Mouse (Mus musculus) thymus, postnatal 10 days (tissue): ENCODE results near the gene Dock1.

ENCODE experiments used
- DNase-seq, 2 experiments: peaks; one replicate each; pipeline ENCODE4 v3.0.0; 2021; ENCODE audit warnings: low spot score in 2 of 2

Dock1 gene

GRCm38 (mm10) chr7:134670312-134671002 lies at the start of gene Dock1:
TSS of gene Dock1 (plus strand) at chr7:134670654.
- no peak for DNase-seq

GRCm38 (mm10) chr7:134627906-134628305 lies 42.5 kb upstream of the Dock1 start:
- no peak for DNase-seq

- no peak for DNase-seq
Measured at GRCm38 (mm10) chr7:134650246-134650830, 20.1 kb upstream of the Dock1 start.

GRCm38 (mm10) chr7:134651071-134651470 lies 19.4 kb upstream of the Dock1 start:
- no peak for DNase-seq

- no peak for DNase-seq
Measured at GRCm38 (mm10) chr7:134663241-134663640, 7.2 kb upstream of the Dock1 start.

DNA sequence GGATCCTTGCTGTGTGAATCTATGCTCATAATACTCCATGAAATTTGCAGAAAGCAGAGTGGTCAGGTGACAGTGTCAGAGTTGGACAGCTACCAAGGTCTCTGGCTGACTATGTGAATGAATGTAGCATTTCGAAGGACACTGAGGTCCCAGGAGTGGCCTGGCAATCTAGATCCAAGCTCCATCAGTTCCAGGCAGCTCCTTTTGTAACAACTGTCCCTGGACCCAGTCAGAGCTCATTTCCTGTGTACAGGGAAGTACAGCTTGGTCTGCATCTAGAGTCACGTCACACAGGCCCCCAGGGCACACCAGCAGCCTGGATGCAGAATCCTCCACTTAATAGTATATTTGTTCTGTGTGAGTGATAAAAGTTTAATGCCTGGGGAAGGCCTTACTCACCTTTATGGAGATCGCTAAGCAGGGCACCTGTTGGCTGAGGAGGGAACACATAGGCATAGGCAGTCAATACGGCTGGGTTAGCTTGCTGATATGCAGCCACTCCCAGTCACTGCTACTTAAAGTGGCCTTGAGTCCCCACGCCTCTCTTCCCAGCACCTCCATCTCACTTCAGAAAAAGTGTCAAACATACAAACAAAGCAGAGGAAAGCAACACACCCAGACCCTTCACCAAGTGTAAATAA lies 4.7 kb upstream of the Dock1 start:
- DNase-seq: no peak

GRCm38 (mm10) chr7:134667271-134667702 lies 3.2 kb upstream of the Dock1 start:
- DNase-seq: no peak

DNA sequence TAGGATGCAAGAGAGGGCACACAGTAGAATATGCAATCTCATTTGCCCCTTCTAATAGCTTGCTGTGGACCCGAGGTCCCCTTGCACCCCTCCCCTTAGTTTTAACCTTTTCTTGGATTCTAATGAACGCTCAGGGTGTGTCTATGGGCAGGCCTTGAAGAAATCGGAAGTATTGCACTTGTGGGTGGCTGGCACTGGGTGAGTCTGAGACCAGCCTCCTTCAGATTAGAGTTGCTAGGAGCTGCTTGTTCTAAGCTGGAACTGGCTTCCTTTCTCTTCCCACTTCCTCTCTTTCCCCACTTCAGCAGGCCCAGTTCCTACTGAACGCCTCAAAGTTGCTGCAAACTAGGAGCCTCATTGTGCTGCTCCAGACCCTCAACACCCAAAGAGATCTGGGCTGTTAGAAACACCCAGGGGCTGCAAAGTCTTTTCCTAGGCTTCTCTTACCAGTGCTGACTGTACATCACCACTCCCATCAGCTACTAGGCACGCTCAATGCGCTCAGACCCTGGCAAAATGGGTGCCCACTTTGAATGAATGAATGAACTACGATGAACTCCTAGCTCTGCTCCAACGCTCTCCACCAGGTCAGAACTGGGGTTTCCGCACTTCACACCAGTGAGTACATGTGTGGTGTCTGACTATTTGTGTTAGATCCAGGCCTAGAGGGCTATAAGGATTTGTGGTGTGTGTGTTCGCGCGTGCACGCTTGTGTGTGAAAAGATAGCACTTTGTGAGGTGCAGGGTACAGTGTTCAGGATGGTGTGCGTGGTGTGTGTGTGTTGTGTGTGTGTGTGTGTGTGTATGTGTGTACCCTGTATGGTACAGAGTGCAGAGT lies 761 bp upstream of the Dock1 start:
- no peak for DNase-seq

GRCm38 (mm10) chr7:134671003-134671461 lies 578 bp downstream of the Dock1 start:
- DNase-seq: no peak

DNA sequence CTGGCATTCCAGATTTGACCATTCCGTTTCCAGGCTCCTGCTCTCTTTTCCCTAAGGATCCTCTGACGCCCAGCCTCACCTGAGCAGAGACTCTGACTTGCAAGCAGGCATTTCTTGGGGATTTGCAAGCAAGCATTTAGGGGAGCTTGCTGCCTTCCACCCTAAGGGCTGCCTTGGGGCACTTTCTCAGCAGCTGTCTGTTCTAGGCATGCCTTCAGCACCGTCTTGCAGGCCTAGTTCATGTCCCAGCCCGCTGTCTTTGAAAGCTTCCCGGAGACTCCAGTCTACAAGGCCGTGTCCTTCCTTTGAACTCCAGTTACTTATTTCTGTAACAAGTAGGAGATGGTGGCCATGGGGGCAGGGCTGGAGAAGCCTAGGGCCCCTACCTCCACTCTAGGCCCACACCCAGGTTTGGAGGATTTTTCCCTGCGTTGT lies 1.0 kb downstream of the Dock1 start:
- DNase-seq: no peak

GRCm38 (mm10) chr7:134673135-134673534 lies 2.7 kb downstream of the Dock1 start:
- DNase-seq: no peak

GRCm38 (mm10) chr7:134673952-134674351 lies 3.5 kb downstream of the Dock1 start:
- DNase-seq: no peak

GRCm38 (mm10) chr7:134677852-134678251 lies 7.4 kb downstream of the Dock1 start:
- DNase-seq: no peak

GRCm38 (mm10) chr7:134679314-134680158 lies 9.1 kb downstream of the Dock1 start:
- no peak for DNase-seq

DNA sequence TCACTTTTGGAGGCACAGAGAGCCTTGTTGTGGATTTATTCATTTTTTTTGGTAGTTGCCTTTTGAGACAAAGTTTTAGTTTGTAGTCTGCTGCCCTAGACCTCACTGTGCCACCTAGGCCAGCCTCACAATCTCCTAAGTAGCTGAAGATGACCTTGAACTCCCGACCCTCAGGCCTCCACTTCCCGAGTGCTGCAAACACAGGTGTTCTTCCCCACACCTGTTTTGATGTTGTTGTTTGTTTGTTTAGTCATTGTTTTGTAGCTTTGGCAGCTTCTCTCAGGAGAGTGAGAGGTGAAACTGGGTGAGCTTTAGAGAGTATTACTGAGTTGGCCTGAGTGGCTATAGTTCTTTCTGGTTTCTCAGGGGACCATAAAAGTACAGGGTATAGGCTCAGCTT lies 9.7 kb downstream of the Dock1 start:
- no peak for DNase-seq

GRCm38 (mm10) chr7:134681729-134682527 lies 11.5 kb downstream of the Dock1 start:
- no peak for DNase-seq

- no peak for DNase-seq
Measured at GRCm38 (mm10) chr7:134688332-134688731, 17.9 kb downstream of the Dock1 start.

GRCm38 (mm10) chr7:134690118-134690517 lies 19.7 kb downstream of the Dock1 start:
- no peak for DNase-seq

GRCm38 (mm10) chr7:134690806-134691205 lies 20.4 kb downstream of the Dock1 start:
- no peak for DNase-seq

DNA sequence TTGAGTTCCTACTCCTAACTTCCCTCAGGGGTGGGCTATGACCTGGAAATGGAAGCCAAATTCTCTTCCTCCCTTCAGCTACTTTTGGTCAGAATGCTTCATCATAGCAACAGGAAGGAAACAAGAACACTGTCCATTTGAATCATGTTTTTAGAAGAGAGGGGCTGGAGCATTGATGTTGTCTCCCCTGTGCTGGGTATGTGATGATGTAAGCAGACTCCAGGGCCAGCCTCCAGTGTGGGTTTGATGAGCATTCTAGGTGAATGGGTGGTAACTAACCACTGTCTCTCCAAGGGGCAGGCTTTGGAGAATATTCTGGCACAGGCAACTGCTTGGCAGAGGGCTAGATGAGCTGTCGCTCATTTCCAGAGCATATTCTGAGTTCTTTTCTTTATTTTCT lies 22.9 kb downstream of the Dock1 start:
- DNase-seq: no peak
